Mouse (Mus musculus): Measurements from ENCODE around the gene Fam118b. TPM values are rescaled to one million over a fixed set of nuclear protein-coding genes. Genes with fewer than 3 reads are reported as not detected.

The Fam118b gene
- total and polyA plus RNA-seq, 3 experiments: 12.7 to 27.7 (median 21.3) TPM

- Histone ChIP-seq H3K9ac (ENCODE audit: insufficient read depth, low read depth) (no peak overlapping the region), H3K27ac (ENCODE audit: insufficient read depth, low read depth) (no peak overlapping the region), H3K27me3 (replicated peaks) (no peaks in the 10 kb centered on the region), H3K9me3 (replicated peaks; ENCODE audit: low read length) (peaks cover 2% of the 10 kb centered on the region), H3K79me2 (replicated peaks; ENCODE audit: control insufficient read depth, extremely low read depth, insufficient read depth, poor library complexity, severe bottlenecking) (no peaks in the 10 kb centered on the region), H3K4me3 (replicated peaks in 1 of 3; ENCODE audit: low read depth in 2 of 3, low read length in 2 of 3, poor library complexity in 1 of 3) (no peak overlapping the region), H3K4me1 (ENCODE audit: control insufficient read depth in 1 of 2, insufficient read depth in 2 of 2) (no peaks in the 10 kb centered on the region; a peak in 1 of 4 replicates), H3K4me2 (ENCODE audit: insufficient read depth, low read depth, poor library complexity, severe bottlenecking) (no peak overlapping the region), H3K36me3 (replicated peaks in 1 of 2; ENCODE audit: control insufficient read depth in 1 of 2, insufficient read depth in 1 of 2, low read length in 1 of 2) (peaks cover 0 to 41% of the 10 kb centered on the region in 2 experiments)
- TF ChIP-seq USF2 (conservative IDR thresholded peaks at IDR 0.05; ENCODE audit: low read depth, low read length) (no peak), PAX5 (IDR thresholded peaks at IDR 0.05; ENCODE audit: low read length) (no peak), ETS1 (conservative IDR thresholded peaks at IDR 0.05; ENCODE audit: low read depth, low read length) (no peak), BHLHE40 (IDR thresholded peaks at IDR 0.05; ENCODE audit: low read depth, low read length) (no peak), ZMIZ1 (IDR thresholded peaks at IDR 0.05; ENCODE audit: low read depth, low read length) (no peak)
- in situ Hi-C loops (cut with MboI; ENCODE audit: low pct_ligation_motif_present, low pct_unique_long_range_greater_than_20kb, low sequenced_read_pairs): loop anchor here (5.0 kb wide), 1 partner anchor 248 kb away; no protein-coding TSS in a partner anchor
- DNase-seq (ENCODE audit: extremely low read depth): no peak
- dilution Hi-C loops (cut with MboI; ENCODE audit: extremely low pct_ligation_motif_present, extremely low pct_unique_long_range_greater_than_20kb, low sequenced_read_pairs): loop anchor here (25.0 kb wide), 1 partner anchor 253 kb away; no protein-coding TSS in a partner anchor
These were observed 16.7 kb upstream of the Fam118b start for GRCm38 (mm10) chr9:35284351-35284750.

GRCm38 (mm10) chr9:35283415-35284069 is 15.9 kb upstream of the Fam118b start:
- Histone ChIP-seq H3K36me3 (replicated peaks in 1 of 2; ENCODE audit: control insufficient read depth in 1 of 2, insufficient read depth in 1 of 2, low read length in 1 of 2) (peaks cover under 1 to 49% of the 10 kb centered on the region in 2 experiments), H3K27ac (ENCODE audit: insufficient read depth, low read depth) (no peak overlapping the region), H3K27me3 (replicated peaks) (no peaks in the 10 kb centered on the region), H3K4me1 (ENCODE audit: control insufficient read depth in 1 of 2, insufficient read depth in 2 of 2) (no peaks in the 10 kb centered on the region; a peak in 1 of 4 replicates), H3K9me3 (replicated peaks; ENCODE audit: low read length) (peaks cover 2% of the 10 kb centered on the region), H3K9ac (ENCODE audit: insufficient read depth, low read depth) (no peak overlapping the region), H3K79me2 (replicated peaks; ENCODE audit: control insufficient read depth, extremely low read depth, insufficient read depth, poor library complexity, severe bottlenecking) (no peaks in the 10 kb centered on the region), H3K4me2 (ENCODE audit: insufficient read depth, low read depth, poor library complexity, severe bottlenecking) (no peak overlapping the region), H3K4me3 (replicated peaks in 1 of 3; ENCODE audit: low read depth in 2 of 3, low read length in 2 of 3, poor library complexity in 1 of 3) (no peak overlapping the region)
- no peak for DNase-seq (ENCODE audit: extremely low read depth)
- dilution Hi-C loops (cut with MboI; ENCODE audit: extremely low pct_ligation_motif_present, extremely low pct_unique_long_range_greater_than_20kb, low sequenced_read_pairs): loop anchor here (25.0 kb wide), 1 partner anchor 254 kb away; no protein-coding TSS in a partner anchor
- no peak for TF ChIP-seq PAX5 (IDR thresholded peaks at IDR 0.05; ENCODE audit: low read length)
- TF ChIP-seq HCFC1 (IDR thresholded peaks at IDR 0.05; ENCODE audit: low read depth, low read length): no peak
- no peak for TF ChIP-seq TCF12 (IDR thresholded peaks at IDR 0.05; ENCODE audit: low read depth, low read length)
- no peak for TF ChIP-seq IRF4 (IDR thresholded peaks at IDR 0.05; ENCODE audit: low read depth, low read length)
- no peak for TF ChIP-seq CTCF (conservative IDR thresholded peaks at IDR 0.05 in 1 of 2, IDR thresholded peaks at IDR 0.05 in 1 of 2; ENCODE audit: low read depth in 2 of 2, low read length in 2 of 2)
- no peak for TF ChIP-seq MAZ (IDR thresholded peaks at IDR 0.05; ENCODE audit: low read depth, low read length)
- TF ChIP-seq JUN (IDR thresholded peaks at IDR 0.05; ENCODE audit: insufficient read depth, low read depth, low read length): no peak
- no peak for TF ChIP-seq POLR2AphosphoS2 (IDR thresholded peaks at IDR 0.05; ENCODE audit: low read depth, low read length)
- TF ChIP-seq JUND (conservative IDR thresholded peaks at IDR 0.05; ENCODE audit: low read depth, low read length): no peak
- TF ChIP-seq SIN3A (IDR thresholded peaks at IDR 0.05; ENCODE audit: low read length): no peak
- no peak for TF ChIP-seq NRF1 (IDR thresholded peaks at IDR 0.05; ENCODE audit: low read depth, low read length)
- TF ChIP-seq ZKSCAN1 (IDR thresholded peaks at IDR 0.05; ENCODE audit: borderline replicate concordance, low read depth, low read length): no peak
- no peak for TF ChIP-seq ZC3H11A (IDR thresholded peaks at IDR 0.05; ENCODE audit: low read depth, low read length)
- TF ChIP-seq GABPA (IDR thresholded peaks at IDR 0.05; ENCODE audit: insufficient replicate concordance, low read depth, low read length): no peak
- TF ChIP-seq MXI1 (IDR thresholded peaks at IDR 0.05; ENCODE audit: low read depth, low read length): no peak
- no peak for TF ChIP-seq TBP (conservative IDR thresholded peaks at IDR 0.05; ENCODE audit: low read depth, low read length)
- TF ChIP-seq USF2 (conservative IDR thresholded peaks at IDR 0.05; ENCODE audit: low read depth, low read length): no peak
- TF ChIP-seq UBTF (IDR thresholded peaks at IDR 0.05; ENCODE audit: low read depth, low read length): no peak
- TF ChIP-seq NELFE (IDR thresholded peaks at IDR 0.05; ENCODE audit: low read depth, low read length): no peak
- TF ChIP-seq ZNF384 (IDR thresholded peaks at IDR 0.05; ENCODE audit: low read depth, low read length): no peak
- in situ Hi-C loops (cut with MboI; ENCODE audit: low pct_ligation_motif_present, low pct_unique_long_range_greater_than_20kb, low sequenced_read_pairs): loop anchor here (5.0 kb wide), 1 partner anchor 249 kb away; no protein-coding TSS in a partner anchor

All from CH12.LX (cell line).